Mouse (Mus musculus): ENCODE measurements at regions not wholly inside any gene's neighbourhood (a gene's known extent, or its start where the extent isn't known, plus 50 kb on each side); places are given as distances from the start of the nearest gene placed in this dataset.
A peak's percentile ranks its signal among the peaks of the same experiment; 100 is the strongest.
"Not testable (repeated sequence)": the region's sequence is repeated elsewhere in the genome, so short reads cannot be mapped to it uniquely, and the experiment has no call there.

DNA sequence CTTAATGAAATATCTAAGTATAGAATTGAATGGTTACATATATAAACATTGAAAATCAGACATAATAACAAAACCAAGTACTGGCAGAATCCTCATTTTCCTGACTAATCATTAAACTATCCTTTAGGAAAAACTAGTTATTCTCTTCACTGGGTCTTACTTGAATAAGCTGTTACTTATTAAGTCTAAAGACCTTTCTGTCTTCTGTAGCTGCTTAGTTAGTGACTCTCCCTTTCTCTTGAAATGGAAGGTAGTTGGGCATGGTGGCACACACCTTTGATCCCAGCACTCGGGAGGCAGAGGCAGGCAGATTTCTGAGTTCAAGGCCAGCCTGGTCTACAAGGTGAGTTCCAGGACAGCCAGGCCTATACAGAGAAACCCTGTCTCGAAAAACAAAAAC is 135.9 kb upstream of the Abcb5 start:
- DNase-seq = not testable (repeated sequence)

DNA sequence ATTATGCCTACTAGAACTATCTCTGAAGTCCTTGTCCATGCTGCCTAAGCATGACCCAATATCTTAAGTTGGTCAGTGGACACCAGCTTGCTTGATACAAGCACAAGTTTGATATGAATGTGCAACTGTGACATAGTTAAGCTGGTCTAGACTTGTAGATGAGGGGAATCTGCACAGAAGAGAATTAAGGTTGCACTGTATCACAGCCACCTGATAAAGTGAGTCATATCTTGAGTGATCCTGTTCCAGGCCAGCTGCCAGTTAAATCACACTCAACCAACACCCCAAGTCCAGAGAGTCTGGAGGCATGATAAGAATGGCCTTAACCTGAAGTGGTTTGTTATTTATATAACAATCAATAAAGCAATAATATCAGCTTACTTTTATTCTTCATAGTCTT is 133.5 kb upstream of the Abcb5 start:
- no peak for DNase-seq

DNA sequence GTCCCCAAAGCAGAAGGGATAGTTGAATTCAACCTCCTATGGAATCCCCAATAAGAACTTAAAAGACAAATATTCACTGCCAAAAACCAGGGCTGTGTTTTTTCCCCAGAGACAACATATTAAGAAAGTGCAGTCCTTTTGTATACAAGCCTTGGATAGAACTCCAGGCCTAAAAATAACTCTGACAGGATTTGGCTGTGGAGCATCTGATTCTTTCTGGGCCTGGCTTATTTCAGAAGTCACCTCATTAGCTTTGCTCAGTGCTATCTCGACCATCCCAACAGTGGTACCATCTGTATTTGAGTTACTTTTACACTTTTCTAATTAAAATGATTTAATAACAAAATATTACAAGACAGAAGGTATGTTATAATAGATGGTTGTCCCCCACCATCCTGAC is 131.6 kb upstream of the Abcb5 start:
- no peak for DNase-seq

DNA sequence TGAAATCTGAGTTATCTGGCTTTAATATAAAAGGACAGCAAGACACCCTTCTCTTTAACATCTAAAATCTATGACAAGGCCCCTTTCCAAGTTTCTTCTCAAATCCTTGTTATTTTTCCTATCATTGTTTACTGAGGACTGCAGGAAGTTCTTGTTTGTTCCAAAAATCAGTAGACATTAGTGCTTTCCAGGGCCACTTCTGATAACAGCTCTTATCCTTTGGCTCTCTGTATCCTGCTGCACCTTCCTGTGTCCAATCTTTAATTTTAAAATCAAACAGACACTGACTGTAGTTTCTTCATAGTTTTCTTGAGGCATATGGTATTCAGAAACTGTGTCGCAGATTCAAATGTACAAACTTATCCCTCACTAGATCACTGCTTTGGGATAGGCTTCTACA is 128.1 kb upstream of the Abcb5 start:
- no peak for DNase-seq

DNA sequence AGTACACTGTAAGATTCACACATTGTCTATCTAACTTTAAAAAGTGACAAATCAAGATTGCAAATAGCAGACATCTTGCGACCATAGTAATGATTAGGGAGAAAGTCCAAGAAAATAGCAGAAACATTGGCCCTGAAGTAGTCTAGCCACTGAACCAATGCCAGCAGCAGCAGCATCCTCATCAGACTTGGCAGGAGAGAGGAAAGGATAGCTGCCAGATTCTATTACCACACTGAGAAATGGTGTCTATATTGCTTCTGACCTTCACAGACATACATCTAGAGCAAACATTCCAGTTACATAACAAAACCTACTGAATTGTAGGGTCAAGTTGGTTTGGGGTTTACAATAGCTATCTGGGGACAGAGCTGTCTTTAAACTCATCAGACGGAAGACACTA is 127.2 kb upstream of the Abcb5 start:
- DNase-seq = no peak

DNA sequence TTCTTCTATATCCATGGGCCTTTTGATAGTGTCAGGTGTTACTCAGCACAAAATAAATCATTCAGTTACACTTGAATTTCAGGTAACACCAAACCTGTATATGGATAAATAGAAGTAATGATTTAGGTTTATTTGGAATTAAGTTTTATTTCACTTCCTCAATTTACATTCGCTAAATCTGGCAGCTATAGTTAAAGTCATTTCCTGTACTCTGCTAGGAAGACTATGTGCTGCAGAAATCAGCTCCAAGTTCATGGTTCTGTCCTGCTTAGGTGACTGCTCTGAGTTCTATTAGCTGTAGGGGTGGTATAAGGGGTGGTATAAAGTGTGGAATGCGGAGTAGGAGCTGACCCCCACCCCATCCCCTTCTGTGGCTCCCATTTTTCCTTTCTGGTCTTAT is 123.1 kb upstream of the Abcb5 start:
- no peak for DNase-seq

DNA sequence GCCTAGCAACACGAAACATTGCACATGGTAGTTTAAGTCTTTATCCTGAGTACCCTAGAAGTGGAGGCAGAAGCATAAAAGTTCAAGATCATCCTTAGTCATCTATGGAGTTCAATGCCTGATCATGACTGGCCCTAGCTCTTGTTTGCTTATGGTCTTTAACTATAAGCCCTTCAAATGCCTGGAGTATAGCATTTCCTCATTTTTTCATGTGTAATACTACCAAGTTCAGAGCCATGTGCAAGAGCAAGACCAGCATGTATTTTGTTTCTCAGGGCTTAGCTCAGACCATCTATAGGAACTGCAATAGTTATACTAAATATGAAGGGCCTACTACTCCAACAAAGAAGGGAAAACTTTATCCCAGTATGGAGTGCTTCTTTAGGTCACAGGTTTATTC is 122.4 kb upstream of the Abcb5 start:
- no peak for DNase-seq

DNA sequence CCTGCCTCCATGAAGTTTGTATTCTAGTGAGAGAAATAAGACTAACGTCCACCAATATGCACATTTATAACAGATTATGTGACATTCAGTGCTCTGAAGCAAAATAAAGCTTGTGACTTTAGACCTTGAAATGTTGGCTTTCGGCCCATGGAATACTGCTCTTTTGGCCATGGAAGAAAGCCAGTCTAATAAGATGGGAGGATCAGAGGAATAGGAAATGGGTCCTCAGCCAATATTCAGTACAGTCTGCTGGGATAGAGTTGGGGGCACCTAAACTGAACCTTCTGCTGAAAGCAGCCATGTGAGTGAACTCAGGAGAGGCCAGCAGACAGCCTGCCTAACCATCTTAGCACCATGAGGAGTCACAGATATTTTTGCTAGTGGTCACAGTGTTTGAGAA is 118.6 kb upstream of the Abcb5 start:
- no peak for DNase-seq

DNA sequence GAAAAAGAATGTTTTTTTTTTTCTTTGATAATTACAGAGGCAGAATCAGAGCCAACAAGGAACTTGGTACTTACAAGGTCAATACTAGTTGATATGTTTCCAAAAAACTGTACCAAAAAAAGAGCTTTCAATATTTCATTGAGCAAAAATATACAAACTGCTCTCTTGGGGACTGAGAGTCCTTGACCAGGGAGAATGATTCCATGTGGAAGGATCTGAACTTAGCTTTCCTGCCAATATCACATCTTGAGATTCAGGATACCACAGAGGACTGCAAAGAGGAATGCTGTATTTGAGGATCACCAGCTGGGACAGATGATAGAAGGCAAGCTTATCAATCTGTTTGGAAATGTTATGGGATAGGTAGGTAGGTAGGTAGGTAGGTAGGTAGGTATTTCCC is 116.6 kb upstream of the Abcb5 start:
- DNase-seq = no peak

DNA sequence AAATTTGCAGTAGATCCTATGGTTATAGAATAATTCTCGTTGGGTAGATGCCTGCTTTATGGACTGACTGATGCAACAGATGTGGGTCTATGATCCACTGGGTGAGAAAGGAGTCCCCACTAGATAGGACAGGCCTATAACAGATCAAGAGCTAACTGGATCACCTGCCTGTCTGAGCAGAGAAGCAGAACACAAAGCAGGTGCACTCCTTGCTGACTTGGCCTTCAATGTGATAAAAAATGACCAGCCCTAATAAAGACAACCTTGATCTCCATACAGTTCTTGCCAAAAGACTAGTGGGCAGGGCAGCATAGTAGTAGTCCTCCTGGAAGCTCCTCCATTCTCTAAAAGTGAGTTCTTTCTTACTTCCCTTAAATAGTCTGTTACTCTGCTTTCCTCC is 109.6 kb upstream of the Abcb5 start:
- no peak for DNase-seq

DNA sequence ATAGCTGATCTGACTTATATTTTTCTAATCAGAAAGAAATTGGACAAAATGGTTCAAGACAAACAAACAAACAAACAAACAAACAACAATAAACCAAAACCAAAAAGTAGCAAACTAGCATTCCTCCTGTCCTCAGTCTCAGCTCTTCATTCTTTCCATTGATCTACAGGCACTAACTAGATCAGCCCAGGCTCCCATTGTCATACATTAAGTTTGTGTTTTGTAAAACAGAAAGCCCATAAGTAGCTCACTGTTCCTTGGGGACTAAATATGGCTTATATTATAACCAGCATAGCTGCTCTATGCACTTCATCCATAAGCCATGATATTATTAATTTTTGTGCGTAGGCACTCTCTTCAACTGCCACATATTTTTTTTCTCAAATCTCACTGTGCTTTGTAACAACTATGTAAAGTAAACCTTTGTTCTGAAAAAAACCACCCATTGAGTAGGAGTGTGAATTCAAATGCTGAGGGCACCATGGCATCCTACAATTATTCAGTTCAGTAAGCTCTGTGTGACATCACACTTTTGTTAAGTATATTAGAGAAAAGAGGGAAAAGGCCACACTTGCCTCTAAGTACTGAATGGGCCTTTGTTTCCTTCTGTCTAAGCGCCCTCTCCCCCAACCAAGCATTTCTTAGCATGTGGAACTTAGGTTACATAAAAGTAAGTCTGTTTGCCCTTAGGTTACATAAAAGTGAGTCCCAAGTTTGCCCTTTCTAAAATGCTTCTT is 108.7 kb upstream of the Abcb5 start:
- DNase-seq = peak; percentile 24

DNA sequence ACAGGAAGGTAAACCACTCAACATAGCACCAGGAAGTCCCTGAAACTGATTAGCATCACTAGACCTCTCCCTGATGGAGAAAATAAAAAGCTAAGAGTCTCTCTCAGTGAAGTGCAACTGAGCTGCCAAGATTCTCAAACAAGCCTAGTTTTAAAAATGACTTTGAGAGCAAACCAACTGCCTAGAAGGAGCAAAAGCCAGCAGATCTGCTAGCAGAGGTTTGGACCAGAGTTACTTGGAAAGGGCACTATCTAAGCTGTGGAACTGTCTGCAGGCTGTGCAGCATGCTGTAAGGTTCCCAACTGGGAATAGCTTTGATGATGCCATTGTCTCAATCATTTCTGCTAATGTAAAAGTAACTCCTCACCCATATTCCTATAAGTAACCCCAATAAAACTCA is 107.9 kb upstream of the Abcb5 start:
- no peak for DNase-seq

DNA sequence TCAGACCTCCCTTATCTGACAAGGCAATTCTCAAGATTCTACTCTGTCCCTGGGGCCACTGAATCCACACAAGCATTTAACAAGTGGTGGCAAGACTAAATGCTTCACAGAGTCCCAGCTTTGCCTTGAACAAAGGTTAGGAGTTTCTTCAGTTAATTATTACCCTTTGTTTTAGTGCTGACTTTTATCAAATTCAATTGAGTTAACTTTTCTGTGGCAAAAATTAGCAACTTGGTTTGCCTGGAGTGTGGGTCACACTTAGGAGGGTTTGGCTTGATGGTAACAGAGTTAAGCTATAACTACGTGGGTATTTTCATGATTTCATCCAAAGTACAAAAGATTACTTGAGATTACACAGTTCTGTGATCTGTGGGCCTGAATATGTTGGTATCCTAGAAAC is 104.7 kb upstream of the Abcb5 start:
- DNase-seq = no peak

DNA sequence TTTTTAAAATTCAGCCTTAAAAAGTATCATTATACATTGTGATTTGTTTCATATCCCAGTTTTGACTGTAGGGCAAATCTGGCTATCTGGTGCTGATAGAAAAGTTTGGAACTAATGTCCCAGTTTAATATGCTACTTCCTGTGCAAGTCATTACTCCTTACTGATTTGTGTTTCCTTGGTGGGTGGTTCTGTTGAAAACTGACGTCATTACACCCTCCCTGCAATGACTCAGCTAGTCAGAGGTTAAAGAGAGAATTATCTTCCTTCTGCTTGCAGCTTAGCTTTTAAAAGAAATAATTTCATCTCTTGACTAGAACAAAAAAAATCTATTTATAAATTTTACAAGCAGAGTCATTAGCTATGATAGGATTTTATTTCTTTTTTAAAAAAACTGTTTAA is 104.2 kb upstream of the Abcb5 start:
- no peak for DNase-seq

DNA sequence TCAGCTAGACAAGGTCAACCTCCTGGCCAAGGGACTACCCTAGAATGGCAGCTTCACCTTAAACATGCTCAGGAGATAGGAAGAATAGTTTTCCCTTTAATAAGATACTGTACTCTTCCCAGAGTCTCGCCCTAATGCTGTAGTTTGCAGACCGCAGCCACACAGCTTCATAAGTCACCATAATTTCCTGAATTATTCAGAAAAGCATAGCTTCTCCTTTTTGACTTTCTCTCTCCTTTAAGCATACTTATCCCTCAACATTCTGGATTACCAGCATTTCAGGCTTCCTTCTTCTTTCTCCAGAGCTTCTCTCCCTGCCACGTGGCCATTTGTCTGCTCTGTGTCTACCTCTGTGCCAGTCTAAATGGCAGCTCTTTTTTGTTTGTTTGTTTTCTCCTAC is 103.5 kb upstream of the Abcb5 start:
- DNase-seq = no peak

DNA sequence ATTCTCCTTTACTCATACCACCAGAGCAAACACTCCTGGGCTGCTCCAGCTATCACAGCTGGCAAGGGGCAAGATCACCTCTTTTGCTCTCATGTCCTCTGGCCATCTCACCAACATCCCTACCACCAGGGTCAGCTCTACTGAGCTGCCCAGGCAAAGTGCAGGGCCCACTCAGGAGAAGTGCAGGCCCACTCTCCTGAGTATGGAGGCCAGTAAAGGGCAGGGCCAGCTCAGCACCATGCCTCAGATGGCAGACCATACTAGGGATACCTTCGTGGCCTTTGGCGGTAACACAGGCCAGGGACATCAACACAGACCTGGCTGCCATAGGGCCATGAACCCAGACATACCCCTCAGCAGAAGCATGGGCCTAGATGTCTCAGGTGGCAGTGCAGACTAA is 101.9 kb upstream of the Abcb5 start:
- no peak for DNase-seq

DNA sequence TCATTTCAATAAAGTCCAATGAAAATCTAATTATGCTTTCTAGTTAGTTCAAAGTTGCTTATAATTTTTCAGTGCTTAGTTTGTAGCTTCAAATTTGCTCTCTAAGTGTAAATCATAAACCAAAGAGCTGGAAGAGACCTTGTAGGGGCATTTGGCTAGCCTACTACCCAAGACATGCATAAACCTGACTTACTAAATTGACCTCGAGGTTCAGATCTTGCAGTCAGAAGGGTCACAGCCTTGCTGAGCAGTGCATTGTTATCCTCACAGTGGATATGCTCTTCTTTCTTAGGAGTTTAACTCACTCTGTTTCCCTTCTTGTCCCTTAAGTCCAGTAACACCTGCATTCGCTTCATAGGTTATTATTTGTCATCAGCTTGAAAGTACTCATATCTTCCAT is 96.7 kb upstream of the Abcb5 start:
- DNase-seq = no peak

DNA sequence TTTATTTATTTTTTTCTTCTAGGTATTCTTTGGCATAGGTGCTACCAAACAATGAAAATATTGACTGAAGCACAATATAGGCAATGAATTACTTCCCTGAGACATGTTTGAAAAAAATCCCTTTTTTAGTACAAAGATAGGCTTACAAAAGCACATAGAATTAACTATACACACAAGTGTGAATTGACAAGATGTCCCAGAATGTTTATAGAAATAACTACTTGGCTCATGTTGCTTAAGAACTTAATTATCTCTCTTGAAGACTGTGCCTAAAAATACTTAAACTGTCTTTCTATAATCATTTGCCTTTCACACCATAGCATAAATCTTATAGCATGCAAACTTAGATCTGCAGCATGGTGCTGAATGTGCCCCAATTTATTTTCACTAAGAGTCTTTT is 96.3 kb upstream of the Abcb5 start:
- DNase-seq = no peak

DNA sequence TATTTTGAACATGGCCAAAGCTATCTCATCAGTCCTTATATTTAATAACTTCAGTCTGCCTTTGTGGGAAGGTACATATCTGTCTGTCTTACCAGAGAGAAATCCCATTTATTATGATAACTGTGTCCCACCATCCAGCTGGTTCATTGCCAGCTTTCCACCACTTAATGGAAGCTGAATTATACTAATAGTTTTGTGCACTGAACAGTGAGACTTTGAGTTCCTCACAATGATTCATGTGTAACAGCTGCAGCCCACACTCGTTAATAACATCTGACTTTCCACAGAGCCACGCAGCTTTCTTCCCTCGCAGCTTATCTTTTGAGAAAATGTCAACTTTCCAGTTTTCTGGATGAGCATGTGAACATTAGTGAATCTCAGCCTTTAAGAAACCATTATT is 88.3 kb upstream of the Abcb5 start:
- DNase-seq = no peak

DNA sequence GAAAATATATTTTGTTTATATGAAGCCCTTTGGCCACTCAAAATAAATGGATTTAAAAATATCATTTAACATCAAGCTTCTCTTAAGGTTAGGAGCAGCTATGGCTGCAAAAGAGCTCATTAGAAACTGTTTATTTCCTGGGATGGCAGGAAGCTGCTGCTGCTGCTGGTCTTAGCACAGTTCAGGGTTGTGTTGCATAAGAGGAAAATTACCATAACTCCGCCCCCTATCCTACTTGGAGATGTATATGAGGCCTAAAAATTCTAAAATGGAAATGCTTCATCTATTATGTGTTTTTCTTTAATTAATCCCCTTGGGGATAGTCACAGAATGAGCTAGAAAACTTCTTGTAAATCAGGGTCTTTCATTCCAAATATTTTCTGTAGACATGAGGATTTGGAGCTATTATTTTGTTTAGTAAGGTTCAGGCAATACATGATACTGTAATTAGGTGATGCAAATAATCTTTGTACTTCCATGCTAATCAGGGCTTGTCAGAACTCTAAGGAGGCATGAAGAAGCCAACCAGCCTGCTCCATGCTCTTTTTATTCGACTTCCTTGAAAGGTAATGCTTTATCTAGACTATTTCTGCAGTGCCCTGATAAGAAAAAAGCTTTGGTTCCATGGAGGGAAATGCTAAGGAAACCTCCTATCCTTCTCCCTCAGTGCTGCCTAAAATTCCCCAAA is 85.6 kb upstream of the Abcb5 start:
- peak; percentile 11 for DNase-seq

DNA sequence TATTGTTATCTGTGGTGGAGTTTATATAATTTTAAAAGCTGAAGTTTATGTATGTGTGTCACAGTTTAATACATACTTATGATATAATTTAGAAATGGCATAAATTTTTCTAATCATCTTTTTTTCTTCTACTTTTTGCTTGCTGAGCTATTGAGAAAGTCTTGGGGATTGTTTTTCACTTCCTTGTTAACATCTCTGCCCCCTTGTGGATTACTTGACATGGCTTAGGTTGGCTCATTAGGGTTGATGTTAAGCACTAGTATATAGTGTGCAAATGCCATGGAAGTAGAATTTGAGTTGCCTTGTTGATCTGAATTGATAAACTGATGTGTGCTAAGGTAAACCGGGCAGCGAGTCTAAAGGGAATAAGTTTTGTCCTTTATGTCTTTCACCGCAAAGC is 72.1 kb upstream of the Abcb5 start:
- no peak for DNase-seq

DNA sequence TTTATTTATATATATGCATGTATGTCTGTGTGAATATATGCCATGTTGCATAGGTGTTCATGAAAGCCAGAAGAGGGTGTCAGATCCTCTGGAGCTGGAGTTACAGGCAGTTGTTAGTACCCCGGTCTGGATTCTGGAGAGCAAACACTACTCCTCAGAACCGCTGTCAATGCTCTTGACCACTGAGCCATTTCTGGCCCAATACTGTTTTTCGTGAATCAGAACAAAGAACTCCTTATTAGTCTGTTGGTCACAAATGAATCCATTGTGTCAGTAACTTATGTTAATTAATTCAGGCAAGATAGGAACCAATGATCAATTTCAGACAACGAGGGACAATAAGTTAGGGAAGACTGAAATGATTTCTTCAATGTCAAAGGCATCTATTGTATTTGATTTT is 68.6 kb upstream of the Abcb5 start:
- DNase-seq = no peak

DNA sequence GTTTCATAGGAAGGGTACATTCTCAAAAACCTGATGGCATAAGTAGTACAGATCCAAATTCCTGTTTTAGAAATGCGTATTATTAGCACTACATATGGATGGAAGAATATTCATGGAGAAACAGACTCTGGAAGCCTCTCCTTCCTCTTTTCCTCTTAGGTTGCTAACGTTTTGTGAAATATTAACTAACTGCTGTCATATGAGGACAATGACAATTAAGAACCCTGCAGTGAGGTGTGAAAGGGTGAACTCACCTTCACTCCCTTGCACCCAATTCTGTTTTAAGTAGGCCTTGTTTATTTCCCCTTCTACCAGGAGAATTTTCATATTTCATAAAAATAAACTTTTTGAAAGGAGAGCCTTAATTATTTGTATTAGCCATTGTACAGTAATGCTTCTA is 62.5 kb upstream of the Abcb5 start:
- DNase-seq = no peak

DNA sequence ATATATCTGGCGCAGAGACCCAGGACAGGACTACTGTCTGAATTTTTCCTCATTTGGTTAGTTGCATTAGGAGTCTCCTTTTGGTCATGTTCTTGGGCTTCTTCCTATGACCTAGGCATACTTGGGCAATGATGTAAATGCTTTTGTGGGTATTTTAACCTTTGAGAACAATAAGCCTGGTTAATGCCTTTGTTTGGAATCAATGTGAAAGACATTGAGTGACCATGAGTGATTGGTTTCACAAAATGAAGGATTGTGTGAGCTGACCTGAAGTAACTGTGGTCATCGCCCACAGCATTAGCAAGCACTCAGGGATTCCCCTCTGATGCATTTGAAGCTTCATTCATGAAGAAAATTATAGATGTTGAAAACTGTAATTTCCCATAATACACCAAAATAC is 61.9 kb upstream of the Abcb5 start:
- peak; percentile 51 for DNase-seq

DNA sequence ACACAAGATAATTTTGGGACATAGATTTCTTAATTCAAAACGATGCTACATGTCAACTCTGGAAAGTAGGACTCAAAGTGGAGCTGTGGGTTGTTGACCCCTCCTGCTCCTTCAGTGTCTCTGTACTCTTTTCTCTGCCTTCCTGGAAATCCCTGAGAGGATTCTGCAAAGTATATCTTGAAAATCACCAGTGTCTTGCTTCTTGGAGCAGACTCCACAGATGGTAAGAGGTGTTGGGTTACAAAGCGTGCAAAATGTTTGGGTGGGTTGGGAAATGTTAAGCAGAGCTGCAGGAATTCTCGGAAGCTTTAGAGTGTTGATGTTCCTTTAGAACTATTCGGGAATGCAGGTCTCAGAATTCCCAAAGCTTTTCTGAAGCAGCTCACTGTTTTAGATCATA is 61.5 kb upstream of the Abcb5 start:
- DNase-seq = no peak
